Mouse (Mus musculus): ENCODE data around the gene Triobp.

GRCm38 (mm10) chr15:79027291-79028205, 80.0 kb downstream of the Triobp start:
- TF ChIP-seq POLR2A (IDR thresholded peaks at IDR 0.05; ENCODE audit: borderline replicate concordance, control insufficient read depth, low read depth, low read length) = no peak
- no peak for TF ChIP-seq CTCF (IDR thresholded peaks at IDR 0.05; ENCODE audit: control insufficient read depth, insufficient read depth, low read length)
